Mouse (Mus musculus): Measurements from ENCODE around the gene Mpst. TPM values are rescaled to one million over a fixed set of nuclear protein-coding genes. Genes with fewer than 3 reads are reported as not detected.

Mpst gene
- polyA plus RNA-seq, 1 experiment from 2014 or later = 3.2 TPM

DNA sequence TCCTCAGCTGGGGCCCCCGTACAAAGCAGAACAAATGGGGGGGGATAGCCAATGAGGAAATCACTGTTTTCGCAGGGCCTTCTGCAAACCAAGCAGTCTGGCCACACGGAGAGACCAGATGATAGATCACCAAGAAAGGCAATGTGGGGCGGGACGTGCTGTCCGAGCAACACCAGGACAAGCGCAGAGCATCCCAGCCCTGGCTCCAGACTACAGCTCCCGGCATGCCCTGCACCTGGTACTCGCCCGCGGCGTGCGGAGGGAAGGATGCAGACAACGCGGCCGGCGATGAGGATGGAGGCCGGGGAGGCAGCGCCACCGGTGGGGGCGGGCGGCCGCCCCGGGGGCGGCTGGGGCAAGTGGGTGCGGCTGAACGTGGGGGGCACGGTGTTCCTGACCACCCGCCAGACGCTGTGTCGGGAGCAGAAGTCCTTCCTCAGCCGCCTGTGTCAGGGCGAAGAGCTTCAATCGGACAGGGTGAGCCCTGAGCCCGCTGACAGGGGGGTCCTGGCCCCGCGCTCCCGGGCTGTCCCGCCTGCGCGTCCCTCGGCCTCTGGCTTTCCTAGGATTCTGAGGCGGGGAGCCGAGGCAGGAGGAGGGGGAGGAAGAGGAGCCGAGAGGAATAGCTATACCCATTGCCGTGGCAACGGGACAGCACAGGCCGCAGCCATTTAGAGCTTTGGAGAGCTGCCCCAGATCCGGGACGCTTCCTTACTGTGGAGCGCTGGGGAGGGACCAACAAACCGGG, 22.3 kb downstream of the Mpst start, which contains the start of gene Kctd17:
Kctd17 (plus strand) TSS at position 174 of the 748 bp plus-strand sequence.
- H3K4me1 ChIP-seq = peaks cover 33% of the 10 kb centered on the region
- peak within 1 kb of the TSS; percentile 69 for H3K9ac ChIP-seq (replicated peaks)
- H3K27ac ChIP-seq (replicated peaks) = peak within 1 kb of the TSS; percentile 69
- peak within 1 kb of the TSS; percentile 58 for H3K4me3 ChIP-seq (replicated peaks)
- H3K9me3 ChIP-seq (replicated peaks) = no peaks in the 10 kb centered on the region
- no peaks in the 10 kb centered on the region for H3K27me3 ChIP-seq (replicated peaks)
- WGBS = under 1% methylated on average over 48 of the region's 52 CpGs
- H3K36me3 ChIP-seq = peaks cover 26% of the 10 kb centered on the region
- ATAC-seq (ENCODE audit: low FRiP score) = peak; percentile 90
- peak within 1 kb of the TSS; percentile 85 for H3K4me2 ChIP-seq

DNA sequence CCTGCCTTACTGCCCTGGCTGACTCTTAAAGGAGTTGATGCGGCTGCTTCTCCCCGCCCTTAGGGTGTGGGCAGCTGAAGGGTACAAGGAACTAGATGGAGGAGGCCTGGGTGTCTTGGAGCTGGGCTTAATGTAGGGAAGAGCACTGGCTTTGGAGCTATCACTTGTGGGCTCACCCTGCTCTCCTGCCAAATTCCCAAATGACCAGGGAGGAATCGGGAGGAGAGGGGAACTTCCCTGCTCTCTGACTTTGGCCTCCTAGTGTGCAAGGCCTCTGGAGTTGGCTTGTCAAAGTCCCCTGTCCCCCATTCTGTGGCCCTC, 22.9 kb downstream of the Mpst start:
- Histone ChIP-seq H3K4me2 (peak overlapping the region; percentile 85), H3K4me3 (replicated peaks) (peak overlapping the region; percentile 58), H3K27me3 (replicated peaks) (no peaks in the 10 kb centered on the region), H3K27ac (replicated peaks) (peak overlapping the region; percentile 69), H3K9me3 (replicated peaks) (no peaks in the 10 kb centered on the region), H3K4me1 (peaks cover 33% of the 10 kb centered on the region), H3K36me3 (peaks cover 32% of the 10 kb centered on the region), H3K9ac (replicated peaks) (peak overlapping the region; percentile 69)
- ATAC-seq (ENCODE audit: low FRiP score) = no peak
- WGBS = 8% methylated on average over 3 of the region's 3 CpGs

DNA sequence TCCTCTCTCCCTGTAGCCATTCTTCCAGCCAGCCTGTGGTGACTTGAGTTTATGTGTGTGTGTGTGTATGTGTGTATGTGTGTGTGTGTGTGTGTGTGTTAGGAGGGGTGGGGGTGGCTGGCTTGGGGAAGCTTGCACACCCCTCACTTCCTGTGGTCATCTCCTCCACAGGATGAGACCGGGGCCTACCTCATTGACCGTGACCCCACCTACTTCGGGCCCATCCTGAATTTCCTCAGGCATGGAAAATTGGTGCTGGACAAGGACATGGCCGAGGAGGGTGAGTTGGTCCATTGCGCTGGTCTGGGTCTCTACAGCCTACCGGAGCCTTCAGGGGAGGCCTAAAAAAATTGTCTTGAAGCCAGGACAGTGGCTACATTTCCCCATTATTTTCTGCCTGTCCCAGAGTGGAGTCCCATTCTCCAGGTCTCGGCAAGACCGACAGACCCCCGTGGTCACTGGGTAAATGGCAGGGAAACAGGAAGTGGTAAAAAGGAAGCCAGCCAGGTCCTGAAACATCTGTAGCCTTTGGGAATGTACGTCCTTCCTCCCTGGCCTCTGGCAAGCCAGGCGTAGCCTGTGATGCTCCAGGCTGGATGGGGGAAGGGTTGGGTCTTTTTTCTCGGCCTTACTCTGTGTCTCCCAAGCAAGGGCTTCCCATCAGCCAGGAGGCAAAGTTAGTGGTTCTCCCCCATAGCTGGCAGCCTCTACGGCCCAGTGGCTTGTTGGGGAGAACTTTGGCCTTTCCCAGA, 23.8 kb downstream of the Mpst start:
- H3K9ac ChIP-seq (replicated peaks) = peak overlapping the region; percentile 69
- H3K4me1 ChIP-seq = peaks cover 35% of the 10 kb centered on the region
- peak overlapping the region; percentile 69 for H3K27ac ChIP-seq (replicated peaks)
- peak overlapping the region; percentile 85 for H3K4me2 ChIP-seq
- H3K27me3 ChIP-seq (replicated peaks) = no peaks in the 10 kb centered on the region
- H3K9me3 ChIP-seq (replicated peaks) = no peaks in the 10 kb centered on the region
- WGBS = 88% methylated on average over 13 of the region's 13 CpGs
- peaks cover 38% of the 10 kb centered on the region for H3K36me3 ChIP-seq
- no peak for ATAC-seq (ENCODE audit: low FRiP score)
- peak overlapping the region; percentile 58 for H3K4me3 ChIP-seq (replicated peaks)

DNA sequence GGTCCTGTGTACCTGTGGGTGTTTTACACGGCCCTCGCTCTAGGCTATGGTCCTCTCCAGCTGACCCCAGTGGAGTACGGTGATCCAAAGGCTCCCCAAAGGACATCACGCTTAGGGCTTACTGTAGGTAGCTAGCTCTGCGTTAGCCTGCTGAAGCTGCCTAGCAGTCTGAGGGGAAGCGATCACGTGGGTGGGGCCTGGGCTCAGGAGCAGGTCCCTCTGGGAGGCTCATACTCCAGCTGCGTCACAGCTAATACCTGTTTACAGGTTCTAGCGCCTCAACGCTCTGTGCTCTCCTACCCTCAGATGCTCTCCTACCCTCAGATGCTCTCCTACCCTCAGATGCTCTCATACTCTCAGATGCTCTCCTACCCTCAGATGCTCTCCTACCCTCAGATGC, 24.7 kb downstream of the Mpst start:
- Histone ChIP-seq H3K27me3 (replicated peaks) (no peaks in the 10 kb centered on the region), H3K36me3 (peaks cover 43% of the 10 kb centered on the region), H3K27ac (replicated peaks) (peak overlapping the region; percentile 41; the same call in 1 of the 2 replicates), H3K9ac (replicated peaks) (no peak overlapping the region), H3K4me2 (no peak overlapping the region), H3K4me3 (replicated peaks) (no peak overlapping the region), H3K9me3 (replicated peaks) (no peaks in the 10 kb centered on the region), H3K4me1 (peaks cover 38% of the 10 kb centered on the region)
- 85% methylated on average over 10 of the region's 10 CpGs for WGBS
- no peak for ATAC-seq (ENCODE audit: low FRiP score)

DNA sequence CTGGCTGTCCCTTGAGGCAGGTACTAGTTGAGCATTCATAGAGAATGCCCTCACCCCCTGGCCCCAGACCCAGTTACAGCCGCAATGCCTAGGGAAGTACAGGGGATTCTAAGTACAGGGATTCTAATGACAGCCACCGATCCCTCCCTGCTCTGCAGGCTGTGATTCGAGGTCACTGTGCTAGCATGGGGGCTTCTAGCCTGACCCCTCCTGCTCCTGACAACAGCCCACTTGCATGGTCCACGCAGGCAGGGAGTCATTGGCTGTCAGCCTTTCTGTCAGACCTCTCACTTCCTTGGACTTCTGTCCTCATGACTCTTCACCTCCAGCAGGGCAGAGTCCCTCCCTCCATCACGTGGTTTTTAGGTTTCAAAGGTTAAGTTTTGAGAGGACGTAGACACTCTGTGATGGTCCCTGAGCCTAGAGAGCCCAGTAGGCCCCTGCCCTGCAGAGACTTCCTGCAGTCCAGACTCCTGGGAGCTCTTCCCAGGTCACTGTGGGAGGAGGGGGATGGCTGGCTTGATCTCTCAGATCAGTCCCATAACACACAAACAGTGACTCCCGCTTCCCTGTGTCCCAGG, 25.4 kb downstream of the Mpst start:
- Histone ChIP-seq H3K27me3 (replicated peaks) (no peaks in the 10 kb centered on the region), H3K4me2 (no peak overlapping the region), H3K4me3 (replicated peaks) (no peak overlapping the region), H3K27ac (replicated peaks) (no peak overlapping the region), H3K4me1 (peaks cover 45% of the 10 kb centered on the region), H3K36me3 (peaks cover 43% of the 10 kb centered on the region), H3K9me3 (replicated peaks) (no peaks in the 10 kb centered on the region), H3K9ac (replicated peaks) (no peak overlapping the region)
- no peak for ATAC-seq (ENCODE audit: low FRiP score)
- 81% methylated on average over 7 of the region's 7 CpGs for WGBS

DNA sequence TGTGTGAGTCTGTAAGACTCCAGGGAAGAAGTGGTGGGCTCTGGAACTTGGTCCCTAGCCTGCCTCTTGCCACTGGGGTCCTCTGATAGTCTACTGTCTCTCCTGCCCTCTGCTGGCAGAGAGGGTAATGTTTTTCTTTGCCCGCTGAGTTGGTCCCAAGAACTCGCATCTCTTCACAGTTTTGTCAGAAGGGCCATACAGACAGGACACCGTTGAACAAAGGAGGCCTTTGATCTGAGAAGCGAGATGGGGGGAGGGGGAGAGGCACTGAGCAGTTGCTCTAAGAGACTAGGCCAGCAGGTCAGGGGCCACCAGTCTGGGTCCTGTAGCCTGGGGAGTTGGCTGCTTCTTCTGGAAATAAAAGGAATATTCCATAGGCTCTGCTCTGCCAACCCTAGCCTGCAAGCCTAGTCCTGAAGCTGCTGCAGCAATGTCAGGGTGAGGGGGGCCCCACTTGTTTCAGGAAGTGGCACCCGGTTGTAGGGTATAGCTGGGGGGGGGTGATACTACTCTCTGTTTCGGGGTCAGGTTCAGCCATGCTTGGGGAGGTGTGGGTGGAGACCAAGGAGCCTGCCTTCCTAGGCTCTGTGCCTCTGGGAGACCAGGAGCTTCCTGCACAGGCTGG, 28.8 kb downstream of the Mpst start:
- ATAC-seq (ENCODE audit: low FRiP score) = no peak

DNA sequence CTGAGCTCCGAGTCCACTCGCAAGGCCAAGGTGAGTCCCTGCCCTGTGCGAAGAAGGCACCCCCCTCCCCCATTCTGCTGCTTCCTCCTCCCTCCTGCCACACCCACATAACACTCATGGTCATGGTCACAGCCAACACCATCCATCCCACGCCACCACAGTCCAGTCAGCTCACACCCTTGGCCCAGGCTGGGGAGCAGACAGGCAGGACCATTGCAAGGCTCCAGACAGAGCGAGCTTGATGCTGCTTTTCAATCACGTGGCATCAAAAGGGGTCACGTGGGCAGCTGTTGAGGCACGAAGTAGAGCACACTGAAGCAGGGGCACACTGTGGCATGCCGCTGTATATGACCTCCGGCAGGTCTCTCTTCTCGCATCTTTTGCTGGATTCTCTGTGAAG, 29.5 kb downstream of the Mpst start:
- Histone ChIP-seq H3K27me3 (replicated peaks) (no peaks in the 10 kb centered on the region), H3K4me1 (peaks cover 36% of the 10 kb centered on the region), H3K36me3 (peaks cover 45% of the 10 kb centered on the region), H3K27ac (replicated peaks) (no peak overlapping the region), H3K9me3 (replicated peaks) (no peaks in the 10 kb centered on the region), H3K4me2 (no peak overlapping the region), H3K9ac (replicated peaks) (no peak overlapping the region), H3K4me3 (replicated peaks) (no peak overlapping the region)
- 74% methylated on average over 11 of the region's 11 CpGs for WGBS
- ATAC-seq (ENCODE audit: low FRiP score) = no peak

More for the DNA sequence above, 28.8 kb downstream of the Mpst start:
- Histone ChIP-seq H3K9me3 (replicated peaks) (no peaks in the 10 kb centered on the region), H3K36me3 (peaks cover 48% of the 10 kb centered on the region), H3K4me3 (replicated peaks) (no peak overlapping the region), H3K4me2 (no peak overlapping the region), H3K4me1 (peaks cover 43% of the 10 kb centered on the region), H3K27ac (replicated peaks) (no peak overlapping the region), H3K27me3 (replicated peaks) (no peaks in the 10 kb centered on the region), H3K9ac (replicated peaks) (no peak overlapping the region)
- 30% methylated on average over 6 of the region's 6 CpGs for WGBS

DNA sequence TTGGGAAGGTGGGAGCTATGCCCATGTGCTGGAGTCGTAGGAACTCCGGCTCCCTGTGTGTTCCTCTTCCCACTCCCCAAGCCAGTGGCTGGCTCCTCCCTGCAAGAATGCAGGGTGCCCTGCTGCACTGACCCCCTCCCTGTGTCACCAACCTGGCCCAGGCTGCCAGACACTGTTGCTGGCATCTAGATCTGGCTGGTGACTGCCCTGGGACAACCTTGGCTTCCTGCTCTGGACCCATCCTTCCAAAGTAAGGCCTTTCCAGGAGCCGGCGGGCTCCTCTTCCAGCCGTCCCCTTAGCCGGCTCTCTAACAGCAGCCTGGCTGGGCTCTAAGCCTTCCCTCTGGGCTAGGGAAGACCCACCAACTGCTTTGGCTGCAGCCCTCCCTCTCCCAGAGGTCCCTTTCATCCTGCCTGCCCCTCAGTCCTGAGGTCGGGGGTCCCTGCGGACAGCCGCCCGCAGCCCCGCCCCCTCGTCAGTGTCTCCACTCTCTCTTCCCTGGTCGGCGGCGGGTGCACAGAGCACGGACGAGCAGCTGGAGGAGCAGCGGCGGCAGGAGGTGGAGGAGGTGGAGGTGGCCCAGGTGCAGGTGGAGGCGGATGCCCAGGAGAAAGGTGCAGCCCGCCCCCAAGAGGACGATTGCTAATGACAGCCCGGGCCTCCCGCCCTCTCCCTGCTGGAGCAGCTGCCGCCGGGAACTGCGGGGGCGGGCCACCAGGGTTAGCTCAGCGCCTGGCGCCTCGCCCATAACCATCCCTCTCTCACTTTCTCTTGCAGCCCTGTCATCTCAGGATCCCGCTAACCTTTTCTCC, 30.4 kb downstream of the Mpst start:
- Histone ChIP-seq H3K4me2 (peak overlapping the region; percentile 53), H3K27ac (replicated peaks) (peak overlapping the region; percentile 19), H3K36me3 (peaks cover 38% of the 10 kb centered on the region), H3K9me3 (replicated peaks) (no peaks in the 10 kb centered on the region), H3K9ac (replicated peaks) (peak overlapping the region; percentile 34), H3K27me3 (replicated peaks) (no peaks in the 10 kb centered on the region), H3K4me1 (peaks cover 28% of the 10 kb centered on the region), H3K4me3 (replicated peaks) (peak overlapping the region; percentile 20)
- peak; percentile 27; the same call in 1 of the 2 replicates for ATAC-seq (ENCODE audit: low FRiP score)
- 11% methylated on average over 31 of the region's 32 CpGs for WGBS

DNA sequence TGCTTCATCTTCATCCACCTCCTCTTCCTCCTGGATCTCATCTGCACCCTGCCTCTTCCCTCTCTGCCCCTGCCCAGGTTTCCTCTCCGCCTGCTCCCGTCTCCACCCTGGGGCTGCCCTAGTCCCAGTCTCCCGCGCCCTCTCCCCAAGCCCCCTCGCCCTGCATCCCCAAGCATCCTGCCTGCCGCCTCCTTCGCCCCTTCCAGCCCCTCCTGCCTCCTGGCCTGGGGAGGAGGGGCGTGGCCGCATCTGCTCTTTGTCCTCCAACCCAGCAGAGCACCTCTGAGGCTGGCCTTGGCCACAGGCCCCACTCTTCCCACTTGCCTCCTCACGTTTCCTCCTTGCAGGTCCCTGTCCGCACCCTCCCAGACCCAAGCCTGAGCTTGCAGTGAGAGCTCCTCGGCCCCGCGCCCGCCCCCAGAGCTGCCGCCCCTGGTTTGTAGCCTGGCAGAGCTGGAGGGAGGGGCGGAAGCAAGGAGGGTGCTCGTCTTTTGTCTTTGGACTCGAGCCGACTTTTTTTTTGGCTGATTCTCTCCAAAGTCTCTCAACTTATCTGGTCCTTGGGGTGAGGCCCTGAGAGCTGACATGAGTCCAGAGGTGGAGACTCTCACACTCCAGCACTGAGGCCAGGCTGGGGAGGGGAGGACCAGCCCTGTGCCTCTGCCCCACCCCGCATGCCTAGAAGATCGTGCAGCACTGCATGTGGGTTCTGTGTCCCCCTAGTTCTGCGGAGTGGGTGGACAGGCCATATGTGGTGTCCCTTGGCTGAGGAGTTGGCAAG, 31.2 kb downstream of the Mpst start:
- no peaks in the 10 kb centered on the region for H3K27me3 ChIP-seq (replicated peaks)
- 0 out of 2 replicates have a peak, but pooled peaks have one; percentile 6 for ATAC-seq (ENCODE audit: low FRiP score)
- no peaks in the 10 kb centered on the region for H3K9me3 ChIP-seq (replicated peaks)
- no peak overlapping the region for H3K9ac ChIP-seq (replicated peaks)
- H3K27ac ChIP-seq (replicated peaks) = peak overlapping the region; percentile 19; the same call in 1 of the 2 replicates
- H3K4me3 ChIP-seq (replicated peaks) = peak overlapping the region; percentile 20; the same call in 1 of the 2 replicates
- H3K4me1 ChIP-seq = peaks cover 26% of the 10 kb centered on the region
- H3K36me3 ChIP-seq = peaks cover 31% of the 10 kb centered on the region
- 20% methylated on average over 23 of the region's 23 CpGs for WGBS
- peak overlapping the region; percentile 53 for H3K4me2 ChIP-seq

DNA sequence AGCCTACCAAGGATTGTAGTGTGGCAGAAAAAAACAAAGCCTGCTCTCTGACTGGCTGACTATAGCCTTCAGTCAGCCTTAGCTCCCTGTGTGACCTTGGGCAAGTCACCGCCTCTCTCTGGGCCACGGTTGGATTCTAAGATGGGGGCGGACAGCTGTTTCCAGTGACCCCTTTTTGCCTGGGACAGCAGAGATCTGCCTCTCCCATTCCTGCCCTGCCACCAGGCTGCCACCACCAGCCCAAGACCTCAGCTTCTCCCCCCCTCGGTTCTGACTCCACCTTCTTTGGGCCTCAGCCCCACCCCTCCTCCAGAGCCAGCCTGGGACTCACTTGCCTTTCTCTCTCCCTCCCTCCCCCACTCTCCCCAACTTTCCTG, 31.8 kb downstream of the Mpst start:
- Histone ChIP-seq H3K9ac (replicated peaks) (no peak overlapping the region), H3K4me2 (no peak overlapping the region), H3K27me3 (replicated peaks) (no peaks in the 10 kb centered on the region), H3K27ac (replicated peaks) (no peak overlapping the region), H3K4me1 (peaks cover 26% of the 10 kb centered on the region), H3K36me3 (peaks cover 27% of the 10 kb centered on the region), H3K4me3 (replicated peaks) (no peak overlapping the region), H3K9me3 (replicated peaks) (no peaks in the 10 kb centered on the region)
- no peak for ATAC-seq (ENCODE audit: low FRiP score)
- WGBS = 39% methylated on average over 4 of the region's 4 CpGs

All from neural tube, embryonic 15.5 days (tissue).